Mouse (Mus musculus): ENCODE measurements at regions not wholly inside any gene's neighbourhood (a gene's known extent, or its start where the extent isn't known, plus 50 kb on each side); places are given as distances from the start of the nearest gene placed in this dataset.

DNA sequence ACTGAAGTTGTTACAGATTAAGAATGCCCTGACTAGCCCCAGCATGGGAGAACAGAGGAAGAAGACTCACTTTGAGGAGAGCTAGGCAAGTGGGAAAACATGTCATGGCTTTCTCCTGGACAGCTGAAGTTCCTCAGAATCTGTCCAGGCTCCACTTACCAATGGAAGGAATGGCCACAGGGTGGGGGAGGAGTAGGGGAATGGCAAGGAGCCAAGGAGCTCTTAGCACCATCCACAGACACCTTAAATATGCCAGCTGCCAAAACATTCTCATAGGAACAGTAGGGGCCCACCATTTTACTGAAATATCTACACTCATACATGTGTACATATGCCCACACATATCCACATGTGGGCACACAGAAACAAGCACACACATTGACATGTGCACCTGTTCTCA is 134.9 kb upstream of the Nrp1 start:
- DNase-seq (ENCODE audit: extremely low spot score in 1 of 2, low spot score in 2 of 2) = no peak
- intact Hi-C loops (cut with DNase I) = no loop called here

GRCm38 (mm10) chr8:128225123-128225522 is 133.3 kb upstream of the Nrp1 start:
- intact Hi-C loops (cut with DNase I) = no loop called here
- no peak for DNase-seq (ENCODE audit: extremely low spot score in 1 of 2, low spot score in 2 of 2)

GRCm38 (mm10) chr8:128235071-128235470 is 123.3 kb upstream of the Nrp1 start:
- no peak for DNase-seq (ENCODE audit: extremely low spot score in 1 of 2, low spot score in 2 of 2)
- intact Hi-C loops (cut with DNase I) = no loop called here

DNA sequence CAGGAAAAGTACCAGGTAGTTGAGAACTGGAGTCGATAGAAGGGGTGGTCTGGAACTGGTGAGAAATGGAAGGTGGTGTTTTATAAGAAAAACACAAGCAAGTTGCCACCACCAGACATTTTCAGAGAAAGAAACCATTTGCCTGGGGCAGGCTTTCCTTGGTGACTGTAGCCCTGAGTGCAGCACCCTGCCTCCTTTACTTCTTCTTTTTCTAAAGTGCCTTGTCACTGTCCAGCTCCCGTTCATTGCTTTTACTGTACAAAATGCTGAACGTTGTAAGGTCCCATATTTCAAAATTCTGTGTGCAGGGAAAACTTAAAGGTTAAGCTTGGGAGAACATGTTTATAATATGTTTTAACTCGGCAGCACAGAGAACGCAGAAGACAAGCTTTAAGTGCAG is 122.9 kb upstream of the Nrp1 start:
- DNase-seq (ENCODE audit: extremely low spot score in 1 of 2, low spot score in 2 of 2) = no peak
- intact Hi-C loops (cut with DNase I) = no loop called here

DNA sequence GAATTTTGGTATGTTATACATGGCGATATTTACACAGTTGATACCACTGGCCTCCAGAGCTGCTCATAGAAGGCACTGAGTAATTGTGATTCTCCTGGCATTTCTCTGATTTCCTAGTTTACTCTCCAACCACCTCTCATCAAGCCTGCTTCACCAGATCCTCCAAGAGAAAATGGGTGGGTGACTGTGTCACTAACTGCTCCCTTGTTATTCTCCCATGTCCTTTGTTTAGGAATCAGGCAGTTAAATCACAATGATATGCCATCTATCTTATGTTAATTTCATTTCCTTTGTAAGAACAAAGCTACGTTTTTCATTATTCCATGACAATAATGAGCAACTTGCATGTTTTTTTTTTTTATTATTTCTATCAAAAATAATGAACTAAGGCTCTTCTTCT is 122.3 kb upstream of the Nrp1 start:
- intact Hi-C loops (cut with DNase I) = no loop called here
- DNase-seq (ENCODE audit: extremely low spot score in 1 of 2, low spot score in 2 of 2) = no peak

- DNase-seq (ENCODE audit: extremely low spot score in 1 of 2, low spot score in 2 of 2) = no peak
- intact Hi-C loops (cut with DNase I) = no loop called here
These were observed 119.5 kb upstream of the Nrp1 start for GRCm38 (mm10) chr8:128238948-128239347.

DNA sequence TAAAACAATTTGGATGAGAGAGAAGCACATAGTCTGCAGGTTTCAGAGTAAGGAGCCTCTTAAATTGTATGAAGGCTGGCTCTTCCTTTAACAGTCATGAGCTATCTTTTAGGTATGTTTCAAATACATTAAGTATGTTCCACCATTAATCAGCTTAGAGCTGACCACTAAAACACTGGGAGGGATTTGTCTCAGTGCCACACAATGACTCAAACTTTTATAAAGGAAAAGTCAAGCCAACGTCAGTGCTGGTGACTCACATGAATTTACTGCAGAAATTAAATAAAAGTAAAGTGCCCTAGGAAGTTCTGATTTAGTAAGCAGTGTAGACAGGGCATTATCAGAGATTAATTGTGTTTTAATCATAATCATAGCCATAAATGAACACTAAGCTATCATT is 118.6 kb upstream of the Nrp1 start:
- intact Hi-C loops (cut with DNase I) = no loop called here
- no peak for DNase-seq (ENCODE audit: extremely low spot score in 1 of 2, low spot score in 2 of 2)

- intact Hi-C loops (cut with DNase I) = no loop called here
- no peak for DNase-seq (ENCODE audit: extremely low spot score in 1 of 2, low spot score in 2 of 2)
These were observed 117.2 kb upstream of the Nrp1 start for GRCm38 (mm10) chr8:128241200-128241599.

GRCm38 (mm10) chr8:128242465-128243251 is 115.7 kb upstream of the Nrp1 start:
- no peak for DNase-seq (ENCODE audit: extremely low spot score in 1 of 2, low spot score in 2 of 2)
- intact Hi-C loops (cut with DNase I) = no loop called here

- DNase-seq (ENCODE audit: extremely low spot score in 1 of 2, low spot score in 2 of 2) = no peak
- intact Hi-C loops (cut with DNase I) = no loop called here
These were observed 106.7 kb upstream of the Nrp1 start for GRCm38 (mm10) chr8:128251723-128252122.

GRCm38 (mm10) chr8:128260836-128261235 is 97.6 kb upstream of the Nrp1 start:
- intact Hi-C loops (cut with DNase I) = no loop called here
- DNase-seq (ENCODE audit: extremely low spot score in 1 of 2, low spot score in 2 of 2) = no peak

- DNase-seq (ENCODE audit: extremely low spot score in 1 of 2, low spot score in 2 of 2) = no peak
- intact Hi-C loops (cut with DNase I) = no loop called here
These were observed 97.0 kb upstream of the Nrp1 start for GRCm38 (mm10) chr8:128261367-128261766.

GRCm38 (mm10) chr8:128263251-128263947 is 95.0 kb upstream of the Nrp1 start:
- intact Hi-C loops (cut with DNase I) = no loop called here
- no peak for DNase-seq (ENCODE audit: extremely low spot score in 1 of 2, low spot score in 2 of 2)

DNA sequence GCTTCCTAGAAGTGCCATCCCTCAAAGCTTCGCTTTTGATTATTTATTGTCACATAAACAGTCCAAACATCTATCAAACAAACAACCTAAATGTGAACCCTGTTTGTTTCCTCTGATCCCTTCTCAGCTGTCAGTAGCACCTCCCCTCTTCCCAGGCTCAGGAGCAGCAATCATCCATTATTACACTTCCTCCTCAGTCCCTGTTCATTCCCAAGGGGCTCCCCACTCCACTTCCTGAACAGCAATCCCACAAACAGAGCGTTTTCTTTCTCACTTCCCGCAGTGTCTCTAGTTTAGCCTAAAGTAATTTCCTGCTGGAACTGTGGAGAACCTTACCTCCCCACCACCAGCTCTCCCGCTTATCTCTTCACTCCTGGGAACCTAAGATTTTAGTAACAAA is 91.1 kb upstream of the Nrp1 start:
- peak in 1 of 2 experiments; percentile 31 for DNase-seq (ENCODE audit: extremely low spot score in 1 of 2, low spot score in 2 of 2)
- intact Hi-C loops (cut with DNase I) = no loop called here

- DNase-seq (ENCODE audit: extremely low spot score in 1 of 2, low spot score in 2 of 2) = no peak
- intact Hi-C loops (cut with DNase I) = no loop called here
These were observed 90.4 kb upstream of the Nrp1 start for GRCm38 (mm10) chr8:128268010-128268409.

- intact Hi-C loops (cut with DNase I) = no loop called here
- no peak for DNase-seq (ENCODE audit: extremely low spot score in 1 of 2, low spot score in 2 of 2)
These were observed 88.9 kb upstream of the Nrp1 start for GRCm38 (mm10) chr8:128269546-128269945.

DNA sequence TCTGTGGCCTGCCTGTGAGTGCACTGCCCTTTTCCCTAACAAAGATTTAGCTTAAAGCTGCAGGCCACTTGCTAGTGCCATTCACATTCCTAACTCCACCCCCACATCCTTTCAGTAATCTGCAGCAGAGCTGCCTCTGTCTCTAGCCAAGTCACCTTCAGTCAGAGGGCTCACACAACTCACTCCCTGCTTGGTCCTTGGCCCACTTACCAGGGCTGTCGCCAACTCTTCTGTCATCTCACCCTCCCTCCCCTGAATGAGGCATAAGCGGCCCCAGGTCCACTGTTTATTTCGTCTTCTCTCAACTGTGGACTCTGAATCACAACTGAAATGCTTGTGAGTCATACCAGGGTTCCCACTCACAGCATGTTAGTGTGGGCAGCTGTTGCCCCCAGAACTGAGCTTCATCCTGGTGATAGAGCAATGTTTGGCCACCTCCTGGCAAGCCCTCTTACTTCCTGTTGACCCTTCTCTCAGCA is 85.5 kb upstream of the Nrp1 start:
- DNase-seq (ENCODE audit: extremely low spot score in 1 of 2, low spot score in 2 of 2) = peak in 1 of 2 experiments; percentile 33

GRCm38 (mm10) chr8:128276475-128276874 is 81.9 kb upstream of the Nrp1 start:
- no peak for DNase-seq (ENCODE audit: extremely low spot score in 1 of 2, low spot score in 2 of 2)
- intact Hi-C loops (cut with DNase I) = no loop called here

More for the DNA sequence above, 85.5 kb upstream of the Nrp1 start:
- intact Hi-C loops (cut with DNase I) = no loop called here

GRCm38 (mm10) chr8:128282802-128283201 is 75.6 kb upstream of the Nrp1 start:
- intact Hi-C loops (cut with DNase I) = no loop called here
- no peak for DNase-seq (ENCODE audit: extremely low spot score in 1 of 2, low spot score in 2 of 2)

GRCm38 (mm10) chr8:128283365-128283764 is 75.0 kb upstream of the Nrp1 start:
- DNase-seq (ENCODE audit: extremely low spot score in 1 of 2, low spot score in 2 of 2) = no peak
- intact Hi-C loops (cut with DNase I) = no loop called here

All from left cerebral cortex, postnatal 10 days (tissue).